Mouse (Mus musculus) embryonic facial prominence, embryonic 11.5 days (tissue): ENCODE measurements around the gene H2-Q2. TPM values are rescaled to one million over a fixed set of nuclear protein-coding genes. Genes with fewer than 3 reads are reported as not detected.
"Not testable (repeated sequence)": the region's sequence is repeated elsewhere in the genome, so short reads cannot be mapped to it uniquely, and the experiment has no call there.

ENCODE experiments used
- ATAC-seq: fragments of 200-750 bp; cut with Nextera tagmentation; replicated peaks from 2 replicates; pipeline ENCODE4 v1.8.0; 2017; ENCODE audit warnings: low read depth; ENCODE audit not compliant: insufficient number of reproducible peaks, low FRiP score, low TSS enrichment
- DNase-seq: peaks from one replicate; pipeline ENCODE4 v3.0.0-alpha.2; 2015; ENCODE audit warnings: low spot score
- H3K27ac ChIP-seq: fragments of 300-500 bp; sonication (generic); replicated peaks from 2 replicates; pipeline ENCODE4 v1.5.1; 2014; ENCODE audit warnings: mild to moderate bottlenecking, low read depth, low read length, control low read depth
- H3K27me3 ChIP-seq: fragments of 300-500 bp; sonication (generic); 2 replicates; pipeline ENCODE4 v1.6.1; 2014; ENCODE audit warnings: mild to moderate bottlenecking, low read length, moderate library complexity, mixed read lengths; ENCODE audit not compliant: control insufficient read depth, insufficient read depth
- H3K36me3 ChIP-seq: fragments of 300-500 bp; sonication (generic); replicated peaks from 2 replicates; pipeline ENCODE4 v1.6.1; 2014; ENCODE audit warnings: low read depth, mild to moderate bottlenecking, low read length, moderate library complexity, mixed read lengths; ENCODE audit not compliant: control insufficient read depth, insufficient read depth
- H3K4me1 ChIP-seq: fragments of 300-500 bp; sonication (generic); 2 replicates; pipeline ENCODE4 v1.6.1; 2014; ENCODE audit warnings: low read length, mixed read lengths; ENCODE audit not compliant: control insufficient read depth, insufficient read depth
- H3K4me2 ChIP-seq: fragments of 300-500 bp; sonication (generic); 2 replicates; pipeline ENCODE4 v1.6.1; 2014; ENCODE audit warnings: low read depth, mild to moderate bottlenecking, control low read depth, low read length, moderate library complexity
- H3K4me3 ChIP-seq: fragments of 300-500 bp; sonication (generic); 2 replicates; pipeline ENCODE4 v1.5.1; 2014; ENCODE audit warnings: low read depth, low read length, control low read depth
- H3K9ac ChIP-seq: fragments of 300-500 bp; sonication (generic); replicated peaks from 2 replicates; pipeline ENCODE4 v1.6.1; 2014; ENCODE audit warnings: mild to moderate bottlenecking, control low read depth, low read length
- H3K9me3 ChIP-seq: fragments of 300-500 bp; sonication (generic); replicated peaks from 2 replicates; pipeline ENCODE4 v1.6.1; 2016; ENCODE audit warnings: mild to moderate bottlenecking, low read length, inconsistent platforms, mixed read lengths; ENCODE audit not compliant: control insufficient read depth
- WGBS: fragments of 180-500 bp; shearing (Covaris S2); extraction: QIAGEN DNeasy Blood & Tissue Kit; methylation state at CpG from one replicate; pipeline ENCODE4 v1.1.7; 2014; 5-methylcytosine and 5-hydroxymethylcytosine counted together
- polyA plus RNA-seq: library from polyadenylated mRNA; unstranded; fragments of >200 nt; fragmentation: Nextera tagmentation; extraction: Ambion mirVana; gene quantifications from 2 replicates; pipeline ENCODE4 v1.2.1, GENCODE M21; 2014

The H2-Q2 gene
- 0.69 and 0.86 TPM in 2 replicates for polyA plus RNA-seq

GRCm38 (mm10) chr17:35342071-35342671, at the start of gene H2-Q2:
Gene H2-Q2 (plus strand): TSS chr17:35342242.
- WGBS: under 1% methylated on average over 40 of the region's 40 CpGs
- Histone ChIP-seq H3K36me3 (no peaks in the 10 kb centered on the region), H3K4me3 (peak within 1 kb of the TSS; percentile 36), H3K4me2 (peak within 1 kb of the TSS; percentile 68), H3K9me3 (no peaks in the 10 kb centered on the region), H3K27me3 (peaks cover 29% of the 10 kb centered on the region), H3K9ac (no peak within 1 kb of the TSS), H3K4me1 (peaks cover 3% of the 10 kb centered on the region; the same call in 1 of the 2 replicates), H3K27ac (no peak within 1 kb of the TSS)
- ATAC-seq (0 out of 2 replicates have a peak, but pooled peaks have one; percentile 23), DNase-seq (peak; percentile 6)

GRCm38 (mm10) chr17:35295796-35296195, 46.2 kb upstream of the H2-Q2 start:
- WGBS: 3% methylated on average over 5 of the region's 5 CpGs
- ATAC-seq, H3K27ac ChIP-seq, H3K4me1 ChIP-seq, H3K4me2 ChIP-seq, H3K36me3 ChIP-seq, H3K4me3 ChIP-seq, H3K9me3 ChIP-seq, H3K27me3 ChIP-seq, H3K9ac ChIP-seq: not testable (repeated sequence)
- peak; percentile 57 for DNase-seq

GRCm38 (mm10) chr17:35300261-35300945, 41.6 kb upstream of the H2-Q2 start:
- not testable (repeated sequence) for DNase-seq, H3K4me2 ChIP-seq, H3K27me3 ChIP-seq, H3K9me3 ChIP-seq, H3K9ac ChIP-seq, H3K36me3 ChIP-seq, H3K4me3 ChIP-seq, H3K27ac ChIP-seq, ATAC-seq, H3K4me1 ChIP-seq
- WGBS: 85% methylated on average over 7 of the region's 7 CpGs

- Histone ChIP-seq H3K27me3 (no peaks in the 10 kb centered on the region), H3K27ac (no peak overlapping the region), H3K36me3 (no peaks in the 10 kb centered on the region), H3K9me3 (no peaks in the 10 kb centered on the region), H3K4me3 (no peak overlapping the region), H3K4me2 (no peak overlapping the region), H3K4me1 (no peaks in the 10 kb centered on the region), H3K9ac (no peak overlapping the region)
- DNase-seq (peak; percentile 78), ATAC-seq (no peak)
- WGBS: 27% methylated on average over 13 of the region's 13 CpGs
Measured at GRCm38 (mm10) chr17:35301645-35302258, 40.3 kb upstream of the H2-Q2 start.

- Histone ChIP-seq H3K27ac (no peak overlapping the region), H3K4me2 (no peak overlapping the region), H3K27me3 (no peaks in the 10 kb centered on the region), H3K9me3 (no peaks in the 10 kb centered on the region), H3K4me3 (no peak overlapping the region), H3K36me3 (no peaks in the 10 kb centered on the region), H3K4me1 (no peaks in the 10 kb centered on the region), H3K9ac (no peak overlapping the region)
- WGBS: 72% methylated on average over 2 of the region's 2 CpGs
- ATAC-seq: no peak
- DNase-seq: no peak
Measured at GRCm38 (mm10) chr17:35303271-35303670, 38.8 kb upstream of the H2-Q2 start.

- H3K27ac ChIP-seq: no peak overlapping the region
- no peaks in the 10 kb centered on the region for H3K4me1 ChIP-seq
- no peaks in the 10 kb centered on the region for H3K9me3 ChIP-seq
- ATAC-seq: no peak
- no peaks in the 10 kb centered on the region for H3K27me3 ChIP-seq
- H3K9ac ChIP-seq: no peak overlapping the region
- no peak overlapping the region for H3K4me2 ChIP-seq
- no peak overlapping the region for H3K4me3 ChIP-seq
- DNase-seq: no peak
- WGBS: 83% methylated on average over 10 of the region's 10 CpGs
- H3K36me3 ChIP-seq: no peaks in the 10 kb centered on the region
Measured at GRCm38 (mm10) chr17:35303756-35304350, 38.2 kb upstream of the H2-Q2 start.

GRCm38 (mm10) chr17:35304478-35304877, 37.6 kb upstream of the H2-Q2 start:
- 73% methylated on average over 6 of the region's 6 CpGs for WGBS
- Histone ChIP-seq H3K4me2 (no peak overlapping the region), H3K4me3 (no peak overlapping the region), H3K4me1 (no peaks in the 10 kb centered on the region), H3K36me3 (no peaks in the 10 kb centered on the region), H3K27me3 (no peaks in the 10 kb centered on the region), H3K9me3 (no peaks in the 10 kb centered on the region), H3K27ac (no peak overlapping the region), H3K9ac (no peak overlapping the region)
- DNase-seq (no peak), ATAC-seq (no peak)

GRCm38 (mm10) chr17:35304921-35305320, 37.1 kb upstream of the H2-Q2 start:
- not testable (repeated sequence) for ATAC-seq, H3K4me1 ChIP-seq, DNase-seq, H3K4me3 ChIP-seq, H3K9me3 ChIP-seq, H3K4me2 ChIP-seq, H3K27ac ChIP-seq, H3K27me3 ChIP-seq, H3K9ac ChIP-seq, H3K36me3 ChIP-seq
- WGBS: 82% methylated on average over 8 of the region's 8 CpGs
